Mouse (Mus musculus): ENCODE results near the gene Cacna1d. TPM values are rescaled to one million over a fixed set of nuclear protein-coding genes. Genes with fewer than 3 reads are reported as not detected.
A peak's percentile ranks its signal among the peaks of the same experiment; 100 is the strongest.

Gene Cacna1d
- polyA plus RNA-seq, 1 experiment, result 3.2 TPM

- H3K27me3 ChIP-seq (ENCODE audit: control insufficient read depth, insufficient read depth, low read length), result no peaks in the 10 kb centered on the region
- peaks cover 3% of the 10 kb centered on the region; the same call in 1 of the 2 replicates for H3K4me1 ChIP-seq (ENCODE audit: control insufficient read depth, insufficient read depth, insufficient read length)
- H3K27ac ChIP-seq (ENCODE audit: insufficient read depth, low read length), result no peak overlapping the region
- no peak for DNase-seq (ENCODE audit: low read depth in 1 of 2, low spot score in 2 of 2)
- no peaks in the 10 kb centered on the region for H3K36me3 ChIP-seq (ENCODE audit: control insufficient read depth, insufficient read depth, low read length)
- 92% methylated on average over 11 of the region's 11 CpGs for WGBS
- TF ChIP-seq CTCF (IDR thresholded peaks at IDR 0.05; ENCODE audit: extremely low read depth, insufficient read depth, insufficient read length, insufficient replicate concordance), result no peak
- no peak for TF ChIP-seq POLR2A (IDR thresholded peaks at IDR 0.05; ENCODE audit: low read depth, low read length)
- no peak overlapping the region for H3K4me3 ChIP-seq (ENCODE audit: extremely low read depth, insufficient read depth, insufficient read length)
Observed at GRCm38 (mm10) chr14:30138379-30138964, 352.8 kb downstream of the Cacna1d start.

- no peak overlapping the region for H3K4me3 ChIP-seq (ENCODE audit: extremely low read depth, insufficient read depth, insufficient read length)
- H3K27ac ChIP-seq (ENCODE audit: insufficient read depth, low read length), result no peak overlapping the region
- WGBS, result 48% methylated on average over 3 of the region's 3 CpGs
- TF ChIP-seq CTCF (IDR thresholded peaks at IDR 0.05; ENCODE audit: extremely low read depth, insufficient read depth, insufficient read length, insufficient replicate concordance) (no peak), POLR2A (IDR thresholded peaks at IDR 0.05; ENCODE audit: low read depth, low read length) (no peak)
- no peaks in the 10 kb centered on the region for H3K36me3 ChIP-seq (ENCODE audit: control insufficient read depth, insufficient read depth, low read length)
- DNase-seq (ENCODE audit: low read depth in 1 of 2, low spot score in 2 of 2), result no peak
- no peaks in the 10 kb centered on the region for H3K27me3 ChIP-seq (ENCODE audit: control insufficient read depth, insufficient read depth, low read length)
- peaks cover 3% of the 10 kb centered on the region; the same call in 1 of the 2 replicates for H3K4me1 ChIP-seq (ENCODE audit: control insufficient read depth, insufficient read depth, insufficient read length)
Observed at GRCm38 (mm10) chr14:30137961-30138360, 353.3 kb downstream of the Cacna1d start.

- peak; percentile 75 to 88 for DNase-seq (ENCODE audit: low read depth in 1 of 2, low spot score in 2 of 2)
- WGBS, result 6% methylated on average over 8 of the region's 8 CpGs
- no peaks in the 10 kb centered on the region for H3K36me3 ChIP-seq (ENCODE audit: control insufficient read depth, insufficient read depth, low read length)
- no peak overlapping the region for H3K4me3 ChIP-seq (ENCODE audit: extremely low read depth, insufficient read depth, insufficient read length)
- H3K27me3 ChIP-seq (ENCODE audit: control insufficient read depth, insufficient read depth, low read length), result no peaks in the 10 kb centered on the region
- TF ChIP-seq CTCF (IDR thresholded peaks at IDR 0.05; ENCODE audit: extremely low read depth, insufficient read depth, insufficient read length, insufficient replicate concordance) (peak; percentile 91), POLR2A (IDR thresholded peaks at IDR 0.05; ENCODE audit: low read depth, low read length) (no peak)
- peaks cover 3% of the 10 kb centered on the region; the same call in 1 of the 2 replicates for H3K4me1 ChIP-seq (ENCODE audit: control insufficient read depth, insufficient read depth, insufficient read length)
- H3K27ac ChIP-seq (ENCODE audit: insufficient read depth, low read length), result no peak overlapping the region; the same call in 1 of the 2 replicates
Observed at GRCm38 (mm10) chr14:30136965-30137364, 354.3 kb downstream of the Cacna1d start.

- TF ChIP-seq CTCF (IDR thresholded peaks at IDR 0.05; ENCODE audit: extremely low read depth, insufficient read depth, insufficient read length, insufficient replicate concordance) (no peak), POLR2A (IDR thresholded peaks at IDR 0.05; ENCODE audit: low read depth, low read length) (no peak)
- 92% methylated on average over 10 of the region's 10 CpGs for WGBS
- H3K27me3 ChIP-seq (ENCODE audit: control insufficient read depth, insufficient read depth, low read length), result no peaks in the 10 kb centered on the region
Observed at GRCm38 (mm10) chr14:30135351-30135750, 355.9 kb downstream of the Cacna1d start.

GRCm38 (mm10) chr14:30133684-30134083 is 357.6 kb downstream of the Cacna1d start:
- no peak for DNase-seq (ENCODE audit: low read depth in 1 of 2, low spot score in 2 of 2)
- TF ChIP-seq CTCF (IDR thresholded peaks at IDR 0.05; ENCODE audit: extremely low read depth, insufficient read depth, insufficient read length, insufficient replicate concordance) (no peak), POLR2A (IDR thresholded peaks at IDR 0.05; ENCODE audit: low read depth, low read length) (no peak)
- 72% methylated on average over 3 of the region's 3 CpGs for WGBS

More at GRCm38 (mm10) chr14:30135351-30135750, 355.9 kb downstream of the Cacna1d start:
- no peak for DNase-seq (ENCODE audit: low read depth in 1 of 2, low spot score in 2 of 2)
- H3K4me1 ChIP-seq (ENCODE audit: control insufficient read depth, insufficient read depth, insufficient read length), result peaks cover 3% of the 10 kb centered on the region; the same call in 1 of the 2 replicates
- H3K27ac ChIP-seq (ENCODE audit: insufficient read depth, low read length), result no peak overlapping the region
- H3K36me3 ChIP-seq (ENCODE audit: control insufficient read depth, insufficient read depth, low read length), result no peaks in the 10 kb centered on the region
- no peak overlapping the region for H3K4me3 ChIP-seq (ENCODE audit: extremely low read depth, insufficient read depth, insufficient read length)

GRCm38 (mm10) chr14:30131256-30131655 is 360.0 kb downstream of the Cacna1d start:
- no peak overlapping the region for H3K27ac ChIP-seq (ENCODE audit: insufficient read depth, low read length)
- no peaks in the 10 kb centered on the region for H3K36me3 ChIP-seq (ENCODE audit: control insufficient read depth, insufficient read depth, low read length)
- TF ChIP-seq POLR2A (IDR thresholded peaks at IDR 0.05; ENCODE audit: low read depth, low read length) (no peak), CTCF (IDR thresholded peaks at IDR 0.05; ENCODE audit: extremely low read depth, insufficient read depth, insufficient read length, insufficient replicate concordance) (no peak)
- H3K4me1 ChIP-seq (ENCODE audit: control insufficient read depth, insufficient read depth, insufficient read length), result no peaks in the 10 kb centered on the region
- WGBS, result 72% methylated on average over 3 of the region's 3 CpGs
- no peak for DNase-seq (ENCODE audit: low read depth in 1 of 2, low spot score in 2 of 2)
- no peaks in the 10 kb centered on the region for H3K27me3 ChIP-seq (ENCODE audit: control insufficient read depth, insufficient read depth, low read length)
- no peak overlapping the region for H3K4me3 ChIP-seq (ENCODE audit: extremely low read depth, insufficient read depth, insufficient read length)

More at GRCm38 (mm10) chr14:30133684-30134083, 357.6 kb downstream of the Cacna1d start:
- Histone ChIP-seq H3K27me3 (ENCODE audit: control insufficient read depth, insufficient read depth, low read length) (no peaks in the 10 kb centered on the region), H3K36me3 (ENCODE audit: control insufficient read depth, insufficient read depth, low read length) (no peaks in the 10 kb centered on the region), H3K27ac (ENCODE audit: insufficient read depth, low read length) (no peak overlapping the region), H3K4me3 (ENCODE audit: extremely low read depth, insufficient read depth, insufficient read length) (no peak overlapping the region), H3K4me1 (ENCODE audit: control insufficient read depth, insufficient read depth, insufficient read length) (peaks cover 3% of the 10 kb centered on the region; the same call in 1 of the 2 replicates)

- H3K27ac ChIP-seq (ENCODE audit: insufficient read depth, low read length), result no peak overlapping the region
- 87% methylated on average over 9 of the region's 9 CpGs for WGBS
Observed at GRCm38 (mm10) chr14:30130092-30130491, 361.2 kb downstream of the Cacna1d start.

More at GRCm38 (mm10) chr14:30130092-30130491, 361.2 kb downstream of the Cacna1d start:
- Histone ChIP-seq H3K4me1 (ENCODE audit: control insufficient read depth, insufficient read depth, insufficient read length) (peaks cover 6% of the 10 kb centered on the region; the same call in 1 of the 2 replicates), H3K4me3 (ENCODE audit: extremely low read depth, insufficient read depth, insufficient read length) (no peak overlapping the region), H3K27me3 (ENCODE audit: control insufficient read depth, insufficient read depth, low read length) (no peaks in the 10 kb centered on the region), H3K36me3 (ENCODE audit: control insufficient read depth, insufficient read depth, low read length) (no peaks in the 10 kb centered on the region)
- no peak for DNase-seq (ENCODE audit: low read depth in 1 of 2, low spot score in 2 of 2)
- no peak for TF ChIP-seq POLR2A (IDR thresholded peaks at IDR 0.05; ENCODE audit: low read depth, low read length)
- no peak for TF ChIP-seq CTCF (IDR thresholded peaks at IDR 0.05; ENCODE audit: extremely low read depth, insufficient read depth, insufficient read length, insufficient replicate concordance)
